Mouse (Mus musculus) CH12.LX (cell line): ENCODE results near the gene C130032M10Rik. TPM values are rescaled to one million over a fixed set of nuclear protein-coding genes. Genes with fewer than 3 reads are reported as not detected.

Experiments
- DNase-seq: peaks from one replicate; pipeline ENCODE4 v3.0.0-alpha.2; 2013; ENCODE audit errors: extremely low read depth
- H3K27ac ChIP-seq: 2 replicates; pipeline ENCODE4 v1.5.1; 2012; ENCODE audit warnings: low read depth, mild to moderate bottlenecking, control low read depth, moderate library complexity; ENCODE audit not compliant: insufficient read depth
- H3K27me3 ChIP-seq: replicated peaks from 2 replicates; pipeline ENCODE3; 2012; ENCODE audit warnings: inconsistent platforms
- H3K36me3 ChIP-seq, 2 experiments: replicated peaks in 1 of 2; 2 replicates each; pipeline versions ENCODE3 to v1.6.1; 2012; ENCODE audit warnings: inconsistent platforms in 1 of 2, low read length in 1 of 2, mild to moderate bottlenecking in 1 of 2, mixed read lengths in 1 of 2, moderate library complexity in 1 of 2; ENCODE audit not compliant: control insufficient read depth in 1 of 2, insufficient read depth in 1 of 2
- H3K4me1 ChIP-seq, 2 experiments: 2 replicates each; pipeline ENCODE4 v1.6.1; 2012; ENCODE audit warnings: inconsistent platforms in 1 of 2, moderate library complexity in 1 of 2; ENCODE audit not compliant: insufficient read depth in 2 of 2, control insufficient read depth in 1 of 2
- H3K4me2 ChIP-seq: 2 replicates; pipeline ENCODE4 v1.6.1; 2012; ENCODE audit warnings: low read depth, mild to moderate bottlenecking, control low read depth; ENCODE audit not compliant: poor library complexity, insufficient read depth, severe bottlenecking
- H3K4me3 ChIP-seq, 3 experiments: fragments of 150-350 bp in 1 of 3; sonication (generic) in 1 of 3; replicated peaks in 1 of 3; 2 replicates each; pipeline versions ENCODE3 to v1.5.1; 2011 to 2012; ENCODE audit warnings: low read depth in 2 of 3, low read length in 2 of 3, mild to moderate bottlenecking in 2 of 3, moderate library complexity in 2 of 3, control low read depth in 1 of 3, improper control_type of control experiment in 1 of 3, inconsistent platforms in 1 of 3, mixed read lengths in 1 of 3; ENCODE audit not compliant: poor library complexity in 1 of 3
- H3K79me2 ChIP-seq: replicated peaks from 2 replicates; pipeline ENCODE4 v1.6.1; 2012; ENCODE audit warnings: mild to moderate bottlenecking, moderate library complexity; ENCODE audit not compliant: control insufficient read depth, poor library complexity, insufficient read depth, severe bottlenecking; ENCODE audit errors: extremely low read depth
- H3K9ac ChIP-seq: 2 replicates; pipeline ENCODE4 v1.6.1; 2012; ENCODE audit warnings: low read depth, mild to moderate bottlenecking, control low read depth, moderate library complexity; ENCODE audit not compliant: insufficient read depth
- H3K9me3 ChIP-seq: replicated peaks from 2 replicates; pipeline ENCODE3; 2012; ENCODE audit warnings: low read length, inconsistent platforms, mixed read lengths
- BHLHE40 ChIP-seq: IDR thresholded peaks from 2 replicates; pipeline ENCODE4 v1.6.1; 2011; ENCODE audit warnings: mild to moderate bottlenecking, low read depth, low read length, improper control_type of control experiment
- CHD2 ChIP-seq: IDR thresholded peaks from 2 replicates; pipeline ENCODE4 v1.6.1; 2011; ENCODE audit warnings: low read length, improper control_type of control experiment
- ELF1 ChIP-seq: IDR thresholded peaks from 2 replicates; pipeline ENCODE4 v1.6.1; 2014; ENCODE audit warnings: low read depth, mild to moderate bottlenecking, inconsistent platforms, low read length, improper control_type of control experiment
- EP300 ChIP-seq: IDR thresholded peaks from 2 replicates; pipeline ENCODE4 v1.6.1; 2011; ENCODE audit warnings: low read length, improper control_type of control experiment
- ETS1 ChIP-seq: conservative IDR thresholded peaks from 2 replicates; pipeline ENCODE4 v1.6.1; 2012; ENCODE audit warnings: low read depth, mild to moderate bottlenecking, inconsistent platforms, low read length, improper control_type of control experiment, moderate library complexity
- GABPA ChIP-seq: IDR thresholded peaks from 2 replicates; pipeline ENCODE4 v1.6.1; 2012; ENCODE audit warnings: low read depth, low read length, improper control_type of control experiment, inconsistent platforms; ENCODE audit not compliant: insufficient replicate concordance
- HCFC1 ChIP-seq: IDR thresholded peaks from 2 replicates; pipeline ENCODE4 v1.6.1; 2012; ENCODE audit warnings: low read depth, mild to moderate bottlenecking, inconsistent platforms, low read length, improper control_type of control experiment
- IRF4 ChIP-seq: IDR thresholded peaks from 2 replicates; pipeline ENCODE4 v1.6.1; 2014; ENCODE audit warnings: low read depth, mild to moderate bottlenecking, inconsistent platforms, low read length, improper control_type of control experiment
- JUN ChIP-seq: IDR thresholded peaks from 2 replicates; pipeline ENCODE4 v1.6.1; 2011; ENCODE audit warnings: low read depth, mild to moderate bottlenecking, low read length, improper control_type of control experiment, moderate library complexity; ENCODE audit not compliant: insufficient read depth
- JUND ChIP-seq: conservative IDR thresholded peaks from 2 replicates; pipeline ENCODE4 v1.6.1; 2011; ENCODE audit warnings: low read depth, low read length, improper control_type of control experiment
- MAX ChIP-seq: IDR thresholded peaks from 2 replicates; pipeline ENCODE4 v1.6.1; 2011; ENCODE audit warnings: low read length, improper control_type of control experiment
- MAZ ChIP-seq: IDR thresholded peaks from 2 replicates; pipeline ENCODE4 v1.6.1; 2012; ENCODE audit warnings: low read depth, mild to moderate bottlenecking, inconsistent platforms, low read length, improper control_type of control experiment, moderate library complexity
- MEF2A ChIP-seq: IDR thresholded peaks from 2 replicates; pipeline ENCODE4 v1.6.1; 2014; ENCODE audit warnings: low read depth, mild to moderate bottlenecking, inconsistent platforms, low read length, improper control_type of control experiment, borderline replicate concordance
- MXI1 ChIP-seq: IDR thresholded peaks from 2 replicates; pipeline ENCODE4 v1.6.1; 2011; ENCODE audit warnings: mild to moderate bottlenecking, low read depth, low read length, improper control_type of control experiment
- MYC ChIP-seq: IDR thresholded peaks from 2 replicates; pipeline ENCODE4 v1.6.1; 2011; ENCODE audit warnings: low read depth, mild to moderate bottlenecking, improper control_type of control experiment, low read length
- NRF1 ChIP-seq: IDR thresholded peaks from 2 replicates; pipeline ENCODE4 v1.6.1; 2014; ENCODE audit warnings: low read depth, mild to moderate bottlenecking, inconsistent platforms, low read length, improper control_type of control experiment, moderate library complexity
- POLR2A ChIP-seq: IDR thresholded peaks from 2 replicates; pipeline ENCODE4 v1.6.1; 2011; ENCODE audit warnings: low read depth, mild to moderate bottlenecking, improper control_type of control experiment, low read length
- POLR2AphosphoS2 ChIP-seq: IDR thresholded peaks from 2 replicates; pipeline ENCODE4 v1.6.1; 2011; ENCODE audit warnings: low read depth, low read length, improper control_type of control experiment
- RCOR1 ChIP-seq: conservative IDR thresholded peaks from 2 replicates; pipeline ENCODE4 v1.6.1; 2012; ENCODE audit warnings: low read depth, mild to moderate bottlenecking, inconsistent platforms, low read length, improper control_type of control experiment
- SIN3A ChIP-seq: IDR thresholded peaks from 2 replicates; pipeline ENCODE4 v1.6.1; 2012; ENCODE audit warnings: low read length, improper control_type of control experiment, inconsistent platforms
- TCF12 ChIP-seq: IDR thresholded peaks from 2 replicates; pipeline ENCODE4 v1.6.1; 2014; ENCODE audit warnings: low read depth, mild to moderate bottlenecking, inconsistent platforms, low read length, improper control_type of control experiment
- USF1 ChIP-seq: IDR thresholded peaks from 2 replicates; pipeline ENCODE4 v1.6.1; 2014; ENCODE audit warnings: low read depth, mild to moderate bottlenecking, inconsistent platforms, low read length, improper control_type of control experiment
- USF2 ChIP-seq: conservative IDR thresholded peaks from 2 replicates; pipeline ENCODE4 v1.6.1; 2011; ENCODE audit warnings: low read depth, low read length, improper control_type of control experiment
- ZKSCAN1 ChIP-seq: IDR thresholded peaks from 2 replicates; pipeline ENCODE4 v1.6.1; 2012; ENCODE audit warnings: low read depth, inconsistent platforms, low read length, improper control_type of control experiment, borderline replicate concordance
- ZMIZ1 ChIP-seq: IDR thresholded peaks from 2 replicates; pipeline ENCODE4 v1.6.1; 2012; ENCODE audit warnings: low read depth, mild to moderate bottlenecking, inconsistent platforms, low read length, improper control_type of control experiment
- dilution Hi-C: fragments of 300-500 bp; cut with MboI; formaldehyde crosslinking; loops from 2 replicates; pipeline ENCODE4 v1.14.3; 2020; ENCODE audit warnings: low sequenced_read_pairs; ENCODE audit not compliant: extremely low pct_unique_long_range_greater_than_20kb, extremely low pct_ligation_motif_present
- in situ Hi-C: fragments of 300-500 bp; cut with MboI; formaldehyde crosslinking; loops from 3 replicates; pipeline ENCODE4 v1.14.3; 2019; ENCODE audit warnings: low sequenced_read_pairs, low pct_ligation_motif_present, low pct_unique_long_range_greater_than_20kb, mixed read lengths
- polyA plus RNA-seq: library from polyadenylated mRNA; unstranded; fragments of >175 nt; gene quantifications from 2 replicates; pipeline ENCODE4 v1.2.1, GENCODE M21; 2012; ENCODE audit warnings: low read depth; ENCODE audit not compliant: insufficient read length
- total RNA-seq, 2 experiments: library from RNA; depleted of rRNA; stranded (reverse); fragments of 300-350 nt in 1 of 2; fragments of >200 nt in 1 of 2; gene quantifications; 2 replicates each; pipeline ENCODE4 v1.2.3; 2012 to 2014

The C130032M10Rik gene
- total and polyA plus RNA-seq, 3 experiments = not detected

DNA sequence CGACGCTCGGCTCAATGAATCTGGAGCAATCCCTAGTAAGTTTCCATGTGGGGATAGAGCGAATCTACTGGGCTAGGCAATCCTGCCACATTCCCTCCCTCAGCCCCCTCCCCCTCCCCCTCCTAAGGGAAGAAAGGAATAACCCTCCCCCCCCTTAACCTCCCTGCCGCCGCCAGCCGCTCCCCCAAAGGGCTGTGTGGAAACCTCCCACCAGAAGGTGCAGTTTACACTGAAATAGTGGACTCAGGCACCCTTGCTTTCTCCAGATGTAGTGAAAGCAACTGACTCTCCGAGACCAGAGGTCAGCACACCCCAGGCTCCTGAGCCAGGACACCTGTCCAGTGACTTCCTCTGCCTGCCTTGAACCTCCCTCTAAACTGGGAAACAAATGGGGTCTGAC is 11.1 kb downstream of the C130032M10Rik start:
- peaks cover 10 to 28% of the 10 kb centered on the region in 2 experiments for H3K4me1 ChIP-seq
- peak overlapping the region; percentile 48; the same call in 1 of the 2 replicates for H3K4me2 ChIP-seq

GRCm38 (mm10) chr9:114527085-114527484 is 11.6 kb downstream of the C130032M10Rik start:
- peak; percentile 81 for DNase-seq

More for the DNA sequence above, 11.1 kb downstream of the C130032M10Rik start:
- peak overlapping the region; percentile 29; the same call in 1 of the 2 replicates for H3K9ac ChIP-seq
- no peaks in the 10 kb centered on the region for H3K79me2 ChIP-seq
- in situ Hi-C loops = no loop called here
- H3K36me3 ChIP-seq = no peaks in the 10 kb centered on the region
- no peak for TF ChIP-seq ELF1
- no peak for TF ChIP-seq USF2
- no peak for TF ChIP-seq EP300
- no peak for TF ChIP-seq USF1
- TF ChIP-seq RCOR1 = no peak
- no peak for TF ChIP-seq MYC
- TF ChIP-seq ZMIZ1 = no peak
- TF ChIP-seq SIN3A = no peak
- no peak for TF ChIP-seq POLR2AphosphoS2
- peak overlapping the region in 1 of 3 experiments; percentile 44 for H3K4me3 ChIP-seq
- no peaks in the 10 kb centered on the region for H3K9me3 ChIP-seq
- dilution Hi-C loops = no loop called here
- no peak for DNase-seq
- no peaks in the 10 kb centered on the region for H3K27me3 ChIP-seq
- H3K27ac ChIP-seq = no peak overlapping the region

More at GRCm38 (mm10) chr9:114527085-114527484, 11.6 kb downstream of the C130032M10Rik start:
- Histone ChIP-seq H3K4me2 (peak overlapping the region; percentile 48), H3K9ac (peak overlapping the region; percentile 29; the same call in 1 of the 2 replicates), H3K36me3 (no peaks in the 10 kb centered on the region), H3K27me3 (no peaks in the 10 kb centered on the region), H3K9me3 (no peaks in the 10 kb centered on the region), H3K27ac (no peak overlapping the region), H3K79me2 (no peaks in the 10 kb centered on the region), H3K4me1 (peaks cover 10 to 28% of the 10 kb centered on the region in 2 experiments), H3K4me3 (peak overlapping the region in 2 of 3 experiments; percentile 10 to 44)
- dilution Hi-C loops = no loop called here
- in situ Hi-C loops = no loop called here
- peak; percentile 72 for TF ChIP-seq TCF12
- peak; percentile 97 for TF ChIP-seq IRF4
- TF ChIP-seq CHD2 = 0 out of 2 replicates have a peak, but pooled peaks have one; percentile 40
- peak; percentile 75 for TF ChIP-seq ETS1
- TF ChIP-seq EP300 = peak; percentile 67
- TF ChIP-seq MEF2A = peak; percentile 69
- TF ChIP-seq MAZ = 0 out of 2 replicates have a peak, but pooled peaks have one; percentile 52
- TF ChIP-seq MXI1 = no peak; the same call in 1 of the 2 replicates
- peak; percentile 48; the same call in 1 of the 2 replicates for TF ChIP-seq MYC
- peak; percentile 59 for TF ChIP-seq ELF1
- no peak for TF ChIP-seq GABPA
- TF ChIP-seq RCOR1 = peak; percentile 60; the same call in 1 of the 2 replicates
- 0 out of 2 replicates have a peak, but pooled peaks have one; percentile 27 for TF ChIP-seq NRF1
- peak; percentile 62 for TF ChIP-seq HCFC1
- TF ChIP-seq POLR2A = no peak
- TF ChIP-seq MAX = peak; percentile 69; the same call in 1 of the 2 replicates
- no peak for TF ChIP-seq BHLHE40
- TF ChIP-seq JUN = peak; percentile 70
- peak; percentile 73 for TF ChIP-seq JUND
- TF ChIP-seq SIN3A = peak; percentile 86
- TF ChIP-seq ZKSCAN1 = peak; percentile 54; the same call in 1 of the 2 replicates
